Mouse (Mus musculus) adrenal gland (tissue): ENCODE results near the gene Oprd1.

ENCODE experiments used
- intact Hi-C: fragments of 180-260 bp; cut with DNase I; formaldehyde crosslinking; loops from one replicate; pipeline ENCODE4 v1.15.1; 2025
- long read RNA-seq, 2 experiments: library from polyadenylated mRNA; unstranded; transcript quantifications; one replicate each; pipeline ENCODE4 v2.0.0; 2020; ENCODE audit warnings: borderline replicate concordance in 1 of 2; ENCODE audit not compliant: insufficient replicate concordance in 1 of 2

Gene Oprd1
- long read RNA-seq, experiment 1, result 0 reads
- long read RNA-seq, experiment 2, result 0 reads

GRCm38 (mm10) chr4:132144080-132144841, at the start of gene Oprd1:
Oprd1 (minus strand) TSS chr4:132144486.
- intact Hi-C loops, result no loop called here

- intact Hi-C loops, result no loop called here
Observed at GRCm38 (mm10) chr4:132187826-132188401, 43.6 kb upstream of the Oprd1 start.

GRCm38 (mm10) chr4:132183162-132183561, 38.9 kb upstream of the Oprd1 start:
- intact Hi-C loops, result no loop called here

- intact Hi-C loops, result no loop called here
Observed at GRCm38 (mm10) chr4:132181721-132182658, 37.7 kb upstream of the Oprd1 start.

GRCm38 (mm10) chr4:132180710-132181109, 36.4 kb upstream of the Oprd1 start:
- intact Hi-C loops, result no loop called here

GRCm38 (mm10) chr4:132178630-132179059, 34.4 kb upstream of the Oprd1 start:
- intact Hi-C loops, result loop anchor here (2.0 to 10.0 kb wide), 3 partner anchors 90 to 294 kb away; no protein-coding TSS in a partner anchor

- intact Hi-C loops, result loop anchor here (10.0 kb wide), 2 partner anchors 202 to 292 kb away; no protein-coding TSS in a partner anchor
Observed at GRCm38 (mm10) chr4:132176474-132176873, 32.2 kb upstream of the Oprd1 start.

- intact Hi-C loops, result loop anchor here (10.0 kb wide), 2 partner anchors 196 to 286 kb away; no protein-coding TSS in a partner anchor
Observed at GRCm38 (mm10) chr4:132170891-132171290, 26.6 kb upstream of the Oprd1 start.

- intact Hi-C loops, result loop anchor here (10.0 kb wide), 2 partner anchors 195 to 285 kb away; no protein-coding TSS in a partner anchor
Observed at GRCm38 (mm10) chr4:132169761-132170160, 25.5 kb upstream of the Oprd1 start.

- intact Hi-C loops, result no loop called here
Observed at GRCm38 (mm10) chr4:132169271-132169670, 25.0 kb upstream of the Oprd1 start.

- intact Hi-C loops, result no loop called here
Observed at GRCm38 (mm10) chr4:132167436-132167835, 23.1 kb upstream of the Oprd1 start.

- intact Hi-C loops, result no loop called here
Observed at GRCm38 (mm10) chr4:132166350-132167290, 22.3 kb upstream of the Oprd1 start.

- intact Hi-C loops, result no loop called here
Observed at GRCm38 (mm10) chr4:132165691-132166090, 21.4 kb upstream of the Oprd1 start.

GRCm38 (mm10) chr4:132156941-132157622, 12.8 kb upstream of the Oprd1 start:
- intact Hi-C loops, result no loop called here

- intact Hi-C loops, result no loop called here
Observed at GRCm38 (mm10) chr4:132154877-132155670, 10.8 kb upstream of the Oprd1 start.

GRCm38 (mm10) chr4:132151673-132152072, 7.4 kb upstream of the Oprd1 start:
- intact Hi-C loops, result no loop called here

- intact Hi-C loops, result no loop called here
Observed at GRCm38 (mm10) chr4:132146201-132146600, 1.9 kb upstream of the Oprd1 start.

GRCm38 (mm10) chr4:132145092-132145491, 806 bp upstream of the Oprd1 start:
- intact Hi-C loops, result no loop called here

- intact Hi-C loops, result no loop called here
Observed at GRCm38 (mm10) chr4:132138640-132139039, 5.6 kb downstream of the Oprd1 start.
